Mouse (Mus musculus) CH12.LX (cell line): ENCODE measurements around the gene Mrps7. TPM values are rescaled to one million over a fixed set of nuclear protein-coding genes. Genes with fewer than 3 reads are reported as not detected.
A peak's percentile ranks its signal among the peaks of the same experiment; 100 is the strongest.

ENCODE experiments used
- DNase-seq: peaks from one replicate; pipeline ENCODE4 v3.0.0-alpha.2; 2013; ENCODE audit errors: extremely low read depth
- H3K27ac ChIP-seq: 2 replicates; pipeline ENCODE4 v1.5.1; 2012; ENCODE audit warnings: low read depth, mild to moderate bottlenecking, control low read depth, moderate library complexity; ENCODE audit not compliant: insufficient read depth
- H3K27me3 ChIP-seq: replicated peaks from 2 replicates; pipeline ENCODE3; 2012; ENCODE audit warnings: inconsistent platforms
- H3K36me3 ChIP-seq, 2 experiments: replicated peaks in 1 of 2; 2 replicates each; pipeline versions ENCODE3 to v1.6.1; 2012; ENCODE audit warnings: inconsistent platforms in 1 of 2, low read length in 1 of 2, mild to moderate bottlenecking in 1 of 2, mixed read lengths in 1 of 2, moderate library complexity in 1 of 2; ENCODE audit not compliant: control insufficient read depth in 1 of 2, insufficient read depth in 1 of 2
- H3K4me1 ChIP-seq, 2 experiments: 2 replicates each; pipeline ENCODE4 v1.6.1; 2012; ENCODE audit warnings: inconsistent platforms in 1 of 2, moderate library complexity in 1 of 2; ENCODE audit not compliant: insufficient read depth in 2 of 2, control insufficient read depth in 1 of 2
- H3K4me2 ChIP-seq: 2 replicates; pipeline ENCODE4 v1.6.1; 2012; ENCODE audit warnings: low read depth, mild to moderate bottlenecking, control low read depth; ENCODE audit not compliant: poor library complexity, insufficient read depth, severe bottlenecking
- H3K4me3 ChIP-seq, 3 experiments: fragments of 150-350 bp in 1 of 3; sonication (generic) in 1 of 3; replicated peaks in 1 of 3; 2 replicates each; pipeline versions ENCODE3 to v1.5.1; 2011 to 2012; ENCODE audit warnings: low read depth in 2 of 3, low read length in 2 of 3, mild to moderate bottlenecking in 2 of 3, moderate library complexity in 2 of 3, control low read depth in 1 of 3, improper control_type of control experiment in 1 of 3, inconsistent platforms in 1 of 3, mixed read lengths in 1 of 3; ENCODE audit not compliant: poor library complexity in 1 of 3
- H3K79me2 ChIP-seq: replicated peaks from 2 replicates; pipeline ENCODE4 v1.6.1; 2012; ENCODE audit warnings: mild to moderate bottlenecking, moderate library complexity; ENCODE audit not compliant: control insufficient read depth, poor library complexity, insufficient read depth, severe bottlenecking; ENCODE audit errors: extremely low read depth
- H3K9ac ChIP-seq: 2 replicates; pipeline ENCODE4 v1.6.1; 2012; ENCODE audit warnings: low read depth, mild to moderate bottlenecking, control low read depth, moderate library complexity; ENCODE audit not compliant: insufficient read depth
- H3K9me3 ChIP-seq: replicated peaks from 2 replicates; pipeline ENCODE3; 2012; ENCODE audit warnings: low read length, inconsistent platforms, mixed read lengths
- CHD1 ChIP-seq: IDR thresholded peaks from 2 replicates; pipeline ENCODE4 v1.6.1; 2012; ENCODE audit warnings: low read depth, low read length, improper control_type of control experiment, inconsistent platforms
- CHD2 ChIP-seq: IDR thresholded peaks from 2 replicates; pipeline ENCODE4 v1.6.1; 2011; ENCODE audit warnings: low read length, improper control_type of control experiment
- EP300 ChIP-seq: IDR thresholded peaks from 2 replicates; pipeline ENCODE4 v1.6.1; 2011; ENCODE audit warnings: low read length, improper control_type of control experiment
- ETS1 ChIP-seq: conservative IDR thresholded peaks from 2 replicates; pipeline ENCODE4 v1.6.1; 2012; ENCODE audit warnings: low read depth, mild to moderate bottlenecking, inconsistent platforms, low read length, improper control_type of control experiment, moderate library complexity
- GABPA ChIP-seq: IDR thresholded peaks from 2 replicates; pipeline ENCODE4 v1.6.1; 2012; ENCODE audit warnings: low read depth, low read length, improper control_type of control experiment, inconsistent platforms; ENCODE audit not compliant: insufficient replicate concordance
- MAX ChIP-seq: IDR thresholded peaks from 2 replicates; pipeline ENCODE4 v1.6.1; 2011; ENCODE audit warnings: low read length, improper control_type of control experiment
- MEF2A ChIP-seq: IDR thresholded peaks from 2 replicates; pipeline ENCODE4 v1.6.1; 2014; ENCODE audit warnings: low read depth, mild to moderate bottlenecking, inconsistent platforms, low read length, improper control_type of control experiment, borderline replicate concordance
- MXI1 ChIP-seq: IDR thresholded peaks from 2 replicates; pipeline ENCODE4 v1.6.1; 2011; ENCODE audit warnings: mild to moderate bottlenecking, low read depth, low read length, improper control_type of control experiment
- MYC ChIP-seq: IDR thresholded peaks from 2 replicates; pipeline ENCODE4 v1.6.1; 2011; ENCODE audit warnings: low read depth, mild to moderate bottlenecking, improper control_type of control experiment, low read length
- NELFE ChIP-seq: IDR thresholded peaks from 2 replicates; pipeline ENCODE4 v1.6.1; 2011; ENCODE audit warnings: low read depth, low read length, improper control_type of control experiment
- NRF1 ChIP-seq: IDR thresholded peaks from 2 replicates; pipeline ENCODE4 v1.6.1; 2014; ENCODE audit warnings: low read depth, mild to moderate bottlenecking, inconsistent platforms, low read length, improper control_type of control experiment, moderate library complexity
- SIN3A ChIP-seq: IDR thresholded peaks from 2 replicates; pipeline ENCODE4 v1.6.1; 2012; ENCODE audit warnings: low read length, improper control_type of control experiment, inconsistent platforms
- SMC3 ChIP-seq: IDR thresholded peaks from 2 replicates; pipeline ENCODE4 v1.6.1; 2011; ENCODE audit warnings: low read depth, low read length, improper control_type of control experiment
- TCF12 ChIP-seq: IDR thresholded peaks from 2 replicates; pipeline ENCODE4 v1.6.1; 2014; ENCODE audit warnings: low read depth, mild to moderate bottlenecking, inconsistent platforms, low read length, improper control_type of control experiment
- UBTF ChIP-seq: IDR thresholded peaks from 2 replicates; pipeline ENCODE4 v1.6.1; 2012; ENCODE audit warnings: low read depth, mild to moderate bottlenecking, inconsistent platforms, low read length, improper control_type of control experiment, moderate library complexity
- USF1 ChIP-seq: IDR thresholded peaks from 2 replicates; pipeline ENCODE4 v1.6.1; 2014; ENCODE audit warnings: low read depth, mild to moderate bottlenecking, inconsistent platforms, low read length, improper control_type of control experiment
- USF2 ChIP-seq: conservative IDR thresholded peaks from 2 replicates; pipeline ENCODE4 v1.6.1; 2011; ENCODE audit warnings: low read depth, low read length, improper control_type of control experiment
- ZC3H11A ChIP-seq: IDR thresholded peaks from 2 replicates; pipeline ENCODE4 v1.6.1; 2012; ENCODE audit warnings: low read depth, mild to moderate bottlenecking, inconsistent platforms, low read length, improper control_type of control experiment
- dilution Hi-C: fragments of 300-500 bp; cut with MboI; formaldehyde crosslinking; loops from 2 replicates; pipeline ENCODE4 v1.14.3; 2020; ENCODE audit warnings: low sequenced_read_pairs; ENCODE audit not compliant: extremely low pct_unique_long_range_greater_than_20kb, extremely low pct_ligation_motif_present
- in situ Hi-C: fragments of 300-500 bp; cut with MboI; formaldehyde crosslinking; loops from 3 replicates; pipeline ENCODE4 v1.14.3; 2019; ENCODE audit warnings: low sequenced_read_pairs, low pct_ligation_motif_present, low pct_unique_long_range_greater_than_20kb, mixed read lengths
- polyA plus RNA-seq: library from polyadenylated mRNA; unstranded; fragments of >175 nt; gene quantifications from 2 replicates; pipeline ENCODE4 v1.2.1, GENCODE M21; 2012; ENCODE audit warnings: low read depth; ENCODE audit not compliant: insufficient read length
- total RNA-seq, 2 experiments: library from RNA; depleted of rRNA; stranded (reverse); fragments of 300-350 nt in 1 of 2; fragments of >200 nt in 1 of 2; gene quantifications; 2 replicates each; pipeline ENCODE4 v1.2.3; 2012 to 2014

Gene Mrps7
- total and polyA plus RNA-seq, 3 experiments, result 154 to 172 (median 157) TPM

- peak overlapping the region; percentile 98 for H3K27ac ChIP-seq
- H3K4me1 ChIP-seq, result peaks cover 49 to 83% of the 10 kb centered on the region in 2 experiments
- H3K4me2 ChIP-seq, result no peak overlapping the region
- dilution Hi-C loops (no loop called here), in situ Hi-C loops (loop anchor here (25.0 kb wide), 1 partner anchor 773 kb away; the partner anchor contains the start of gene Rnf157)
- no peak overlapping the region; the same call in 1 of the 2 replicates for H3K9ac ChIP-seq
- peak overlapping the region in 2 of 3 experiments; percentile 9 for H3K4me3 ChIP-seq
- no peaks in the 10 kb centered on the region for H3K27me3 ChIP-seq
- H3K79me2 ChIP-seq, result peaks cover 7% of the 10 kb centered on the region
- no peaks in the 10 kb centered on the region for H3K9me3 ChIP-seq
- peaks cover 6 to 8% of the 10 kb centered on the region in 2 experiments for H3K36me3 ChIP-seq
- DNase-seq, result no peak
- peak; percentile 47 for TF ChIP-seq MAX
- 0 out of 2 replicates have a peak, but pooled peaks have one; percentile 11 for TF ChIP-seq ETS1
- no peak; the same call in 1 of the 2 replicates for TF ChIP-seq SMC3
- TF ChIP-seq TCF12, result no peak
- 0 out of 2 replicates have a peak, but pooled peaks have one; percentile 9 for TF ChIP-seq EP300
- no peak for TF ChIP-seq NRF1
- no peak for TF ChIP-seq ZC3H11A
- TF ChIP-seq SIN3A, result 0 out of 2 replicates have a peak, but pooled peaks have one; percentile 51
- TF ChIP-seq GABPA, result no peak
- TF ChIP-seq NELFE, result peak; percentile 12; the same call in 1 of the 2 replicates
- 0 out of 2 replicates have a peak, but pooled peaks have one; percentile 45 for TF ChIP-seq MEF2A
- no peak for TF ChIP-seq USF1
- TF ChIP-seq MXI1, result peak; percentile 15; the same call in 1 of the 2 replicates
- TF ChIP-seq USF2, result no peak
- TF ChIP-seq CHD1, result 0 out of 2 replicates have a peak, but pooled peaks have one; percentile 5
- no peak for TF ChIP-seq MYC
- no peak for TF ChIP-seq UBTF
- peak; percentile 42; the same call in 1 of the 2 replicates for TF ChIP-seq CHD2
- TF ChIP-seq, all 38 proteins: peak for 9
Observed at GRCm38 (mm10) chr11:115639540-115639939, 35.8 kb downstream of the Mrps7 start.

DNA sequence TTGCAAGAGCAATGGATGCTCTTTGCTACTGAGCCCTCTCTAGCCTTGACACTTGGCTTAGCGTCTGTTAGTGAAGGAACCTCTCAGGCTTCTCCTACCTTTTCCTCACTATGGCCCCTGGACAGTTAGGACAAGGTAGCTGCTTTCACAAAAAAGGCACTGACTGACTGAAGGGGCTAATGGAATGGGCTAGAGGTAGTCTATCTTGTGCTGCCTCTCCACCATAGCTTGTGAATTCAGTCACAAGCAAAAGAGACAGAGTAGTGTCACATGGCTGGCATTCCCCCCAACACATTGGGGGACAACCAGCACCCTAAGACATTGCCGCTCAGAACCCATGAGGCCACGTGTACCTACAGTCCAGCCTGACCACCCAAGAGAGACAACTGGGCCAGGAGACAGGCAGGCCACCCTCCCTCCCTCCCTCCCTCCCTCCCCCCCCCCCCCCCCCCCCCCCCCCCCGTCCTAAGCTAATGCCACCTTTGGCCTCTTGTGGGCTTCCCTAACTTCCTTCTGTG lies 36.6 kb downstream of the Mrps7 start:
- Histone ChIP-seq H3K4me1 (peaks cover 54 to 84% of the 10 kb centered on the region in 2 experiments), H3K27me3 (no peaks in the 10 kb centered on the region), H3K9ac (peak overlapping the region; percentile 28), H3K9me3 (no peaks in the 10 kb centered on the region), H3K27ac (peak overlapping the region; percentile 98), H3K36me3 (peaks cover 10 to 14% of the 10 kb centered on the region in 2 experiments), H3K4me2 (peak overlapping the region; percentile 64), H3K79me2 (peaks cover 12% of the 10 kb centered on the region), H3K4me3 (peak overlapping the region in 2 of 3 experiments; percentile 19 to 24)
- DNase-seq, result no peak
- dilution Hi-C loops, result no loop called here
- in situ Hi-C loops, result loop anchor here (5.0 to 25.0 kb wide), 3 partner anchors 72 to 772 kb away; partner anchors contain the start of genes Caskin2, Rnf157 and Tsen54
- TF ChIP-seq MEF2A (no peak), MYC (peak; percentile 55; the same call in 1 of the 2 replicates)
